ENCODE assay signal across 9 mouse cellular contexts in genomic region chr5:50457621-50458020, GRCm38 (mm10).
A peak's percentile ranks its signal among the peaks of the same experiment; 100 is the strongest.
DNase-seq lines count a peak whose midpoint lies in the region; ATAC-seq and TF ChIP-seq lines count a peak whose summit lies in the region.
"Had no signal": no experiment of that assay in that cellular context is flagged by ENCODE, and none has a peak within 500 bp of the region (broad histone marks: within the 10 kb centered on the region; RNA-seq: fewer than 3 reads in every experiment).

No protein-coding gene starts in this region.

- no peaks in the 10 kb centered on the region for H3K36me3 ChIP-seq in hindbrain, embryonic 13.5 days
- H3K36me3 ChIP-seq in hindbrain, embryonic 12.5 days: no peaks in the 10 kb centered on the region
- H3K36me3 ChIP-seq in midbrain, postnatal 0 days (ENCODE audit: insufficient read depth, low read length): no peaks in the 10 kb centered on the region
- H3K36me3 ChIP-seq: neural tube, embryonic 12.5 days had no signal

- 67% methylated on average over 6 of the region's 6 CpGs for WGBS in hindbrain, embryonic 13.5 days
- WGBS in hindbrain, embryonic 12.5 days: 77% methylated on average over 6 of the region's 6 CpGs
- WGBS in midbrain, postnatal 0 days: 72% methylated on average over 6 of the region's 6 CpGs

- H3K4me1 ChIP-seq in hindbrain, embryonic 13.5 days (replicated peaks): 0 out of 2 replicates have a peak, but pooled peaks cover 3% of the 10 kb centered on the region
- no peaks in the 10 kb centered on the region for H3K4me1 ChIP-seq in hindbrain, embryonic 12.5 days
- H3K4me1 ChIP-seq in midbrain, postnatal 0 days (ENCODE audit: insufficient read depth, low read length): no peaks in the 10 kb centered on the region
- H3K4me1 ChIP-seq: neural tube, embryonic 12.5 days had no signal

- TF ChIP-seq CTCF in midbrain, postnatal 0 days (IDR thresholded peaks at IDR 0.05): no peak

- no peak overlapping the region for H3K4me2 ChIP-seq in hindbrain, embryonic 13.5 days
- no peak overlapping the region for H3K4me2 ChIP-seq in hindbrain, embryonic 12.5 days (replicated peaks)
- no peak overlapping the region for H3K4me2 ChIP-seq in midbrain, postnatal 0 days (ENCODE audit: low read depth, low read length, poor library complexity, severe bottlenecking)
- H3K4me2 ChIP-seq: neural tube, embryonic 12.5 days had no signal

- no peaks in the 10 kb centered on the region for H3K27me3 ChIP-seq in hindbrain, embryonic 13.5 days
- H3K27me3 ChIP-seq in hindbrain, embryonic 12.5 days: no peaks in the 10 kb centered on the region
- H3K27me3 ChIP-seq in midbrain, postnatal 0 days (ENCODE audit: insufficient read depth, low read length): no peaks in the 10 kb centered on the region
- H3K27me3 ChIP-seq: neural tube, embryonic 12.5 days had no signal

- DNase-seq in cerebellum, postnatal 25 days: peak; percentile 72 to 88
- peak; percentile 6 to 25 for DNase-seq in kidney, postnatal 4 days
- peak; percentile 78 for DNase-seq in midbrain, postnatal 0 days (ENCODE audit: low spot score)
- DNase-seq in embryo, embryonic 9.5 days (ENCODE audit: extremely low spot score): no peak
- DNase-seq in thymus, adult 18-20 months: no peak
- DNase-seq in urinary bladder, adult 18-20 months (ENCODE audit: low spot score in 2 of 2): no peak

- peak; percentile 65; the same call in 1 of the 2 replicates for ATAC-seq in hindbrain, embryonic 13.5 days (ENCODE audit: low FRiP score)
- no peak for ATAC-seq in hindbrain, embryonic 12.5 days (ENCODE audit: low FRiP score)
- ATAC-seq in midbrain, postnatal 0 days (ENCODE audit: low FRiP score): peak; percentile 47; the same call in 1 of the 2 replicates

- H3K9me3 ChIP-seq in hindbrain, embryonic 13.5 days: no peaks in the 10 kb centered on the region
- no peaks in the 10 kb centered on the region for H3K9me3 ChIP-seq in hindbrain, embryonic 12.5 days (replicated peaks)
- H3K9me3 ChIP-seq in midbrain, postnatal 0 days (ENCODE audit: low read length): no peaks in the 10 kb centered on the region
- H3K9me3 ChIP-seq: neural tube, embryonic 12.5 days had no signal

- H3K4me3 ChIP-seq in hindbrain, embryonic 13.5 days: no peak overlapping the region
- no peak overlapping the region for H3K4me3 ChIP-seq in hindbrain, embryonic 12.5 days
- no peak overlapping the region for H3K4me3 ChIP-seq in midbrain, postnatal 0 days (ENCODE audit: low read depth, low read length)
- H3K4me3 ChIP-seq: neural tube, embryonic 12.5 days had no signal

- no peak overlapping the region for H3K9ac ChIP-seq in hindbrain, embryonic 13.5 days
- H3K9ac ChIP-seq in hindbrain, embryonic 12.5 days: no peak overlapping the region
- H3K9ac ChIP-seq in midbrain, postnatal 0 days (replicated peaks; ENCODE audit: low read length, poor library complexity, severe bottlenecking): no peak overlapping the region
- H3K9ac ChIP-seq: neural tube, embryonic 12.5 days had no signal

- H3K27ac ChIP-seq in hindbrain, embryonic 13.5 days: no peak overlapping the region
- no peak overlapping the region for H3K27ac ChIP-seq in hindbrain, embryonic 12.5 days
- no peak overlapping the region for H3K27ac ChIP-seq in midbrain, postnatal 0 days (ENCODE audit: low read depth, low read length)
- H3K27ac ChIP-seq: neural tube, embryonic 12.5 days had no signal

Comparison
In these comparisons a context has a peak if more than half of its experiments do, and no peak if none do; other contexts are left out.
1. DNase-seq: peak in cerebellum, postnatal 25 days (2 of 2), kidney, postnatal 4 days (2 of 2) and midbrain, postnatal 0 days (single experiment); none in embryo, embryonic 9.5 days (single experiment), thymus, adult 18-20 months (0 of 2) and urinary bladder, adult 18-20 months (0 of 2).